Mouse (Mus musculus) macrophage (primary cell): ENCODE data around the gene Bend3. TPM values are rescaled to one million over a fixed set of nuclear protein-coding genes. Genes with fewer than 3 reads are reported as not detected.
A peak's percentile ranks its signal among the peaks of the same experiment; 100 is the strongest.

ENCODE experiments used
- H3K27ac ChIP-seq: fragments of 350-480 bp; formaldehyde crosslinking; 2 replicates; pipeline ENCODE4 v1.9.0; 2021
- H3K36me3 ChIP-seq: fragments of 350-480 bp; formaldehyde crosslinking; 2 replicates; pipeline ENCODE4 v1.9.0; 2021; ENCODE audit errors: inconsistent target
- H3K4me3 ChIP-seq: fragments of 350-480 bp; formaldehyde crosslinking; 2 replicates; pipeline ENCODE4 v1.9.0; 2021; ENCODE audit errors: inconsistent target
- H3K79me2 ChIP-seq: fragments of 350-480 bp; formaldehyde crosslinking; 2 replicates; pipeline ENCODE4 v1.9.0; 2021; ENCODE audit errors: inconsistent target
- WGBS: methylation state at CpG from one replicate; pipeline ENCODE4 v1.1.7; 2026; ENCODE audit warnings: inconsistent platforms; ENCODE audit not compliant: missing documents; 5-methylcytosine and 5-hydroxymethylcytosine counted together
- polyA plus RNA-seq: library from polyadenylated mRNA; stranded (reverse); fragments of 250-400 nt; gene quantifications from 3 replicates; pipeline ENCODE4 v1.2.4, GENCODE M21; 2018; ENCODE audit warnings: inconsistent platforms

The Bend3 gene
- polyA plus RNA-seq, 1 experiment from 2014 or later: 2.3 TPM

GRCm38 (mm10) chr10:43534382-43534781 lies 55.8 kb downstream of the Bend3 start:
- Histone ChIP-seq H3K36me3 (peaks cover 29% of the 10 kb centered on the region), H3K27ac (no peak overlapping the region), H3K4me3 (no peak overlapping the region), H3K79me2 (peaks cover 9% of the 10 kb centered on the region; the same call in 1 of the 2 replicates)
- 24% methylated on average over 1 of the region's 1 CpGs for WGBS

DNA sequence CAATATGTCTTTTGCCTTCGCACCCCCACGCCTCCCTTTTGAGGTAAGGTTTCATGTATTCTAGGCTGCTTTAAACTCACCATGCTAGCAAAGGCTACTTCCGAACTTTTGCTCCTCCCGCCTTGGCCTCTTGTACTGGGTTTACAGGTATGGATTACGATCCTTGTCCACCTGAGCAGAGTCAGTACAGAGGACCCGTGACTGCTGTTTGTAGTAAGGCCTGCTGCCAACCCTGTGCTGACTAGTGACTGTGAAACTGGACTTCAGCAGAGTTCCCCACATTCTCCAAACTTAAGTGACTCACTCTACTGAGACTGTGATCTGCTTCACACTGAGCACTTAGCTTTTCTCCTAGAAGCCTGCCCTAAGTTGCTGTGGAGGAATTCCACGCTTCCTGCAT lies 59.0 kb downstream of the Bend3 start:
- WGBS: 100% methylated on average over 7 of the region's 7 CpGs

DNA sequence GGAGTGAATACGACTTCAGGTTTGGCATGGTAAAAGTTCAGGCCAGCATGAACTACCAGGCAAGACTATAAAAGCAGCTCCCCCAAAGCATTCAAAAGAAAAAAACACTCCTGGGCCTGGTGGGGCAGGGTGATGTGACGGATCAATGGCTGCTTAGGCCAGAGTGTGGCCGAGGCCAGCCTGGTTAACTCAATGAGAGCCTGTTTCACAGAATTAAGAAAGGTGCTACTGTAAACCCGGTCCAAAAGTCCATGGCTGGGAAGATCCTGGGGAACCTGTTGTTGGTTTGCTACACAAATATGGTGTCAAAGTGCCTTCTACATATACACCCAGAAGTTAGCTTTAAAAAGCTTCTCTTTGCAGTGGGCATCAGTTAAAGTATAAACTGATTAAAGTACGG lies 60.2 kb downstream of the Bend3 start:
- Histone ChIP-seq H3K4me3 (no peak overlapping the region), H3K79me2 (peaks cover 18% of the 10 kb centered on the region; the same call in 1 of the 2 replicates), H3K36me3 (no peaks in the 10 kb centered on the region), H3K27ac (no peak overlapping the region)
- 91% methylated on average over 5 of the region's 5 CpGs for WGBS

More for the DNA sequence above, 59.0 kb downstream of the Bend3 start:
- H3K4me3 ChIP-seq: no peak overlapping the region
- peaks cover 18% of the 10 kb centered on the region; the same call in 1 of the 2 replicates for H3K79me2 ChIP-seq
- H3K27ac ChIP-seq: no peak overlapping the region
- H3K36me3 ChIP-seq: peaks cover 8% of the 10 kb centered on the region

GRCm38 (mm10) chr10:43539746-43540310 lies 61.2 kb downstream of the Bend3 start:
- 0 out of 2 replicates have a peak overlapping the region, but pooled peaks have one; percentile 32 for H3K27ac ChIP-seq
- 24% methylated on average over 12 of the region's 12 CpGs for WGBS
- H3K36me3 ChIP-seq: no peaks in the 10 kb centered on the region
- H3K4me3 ChIP-seq: peak overlapping the region; percentile 89
- peaks cover 18% of the 10 kb centered on the region; the same call in 1 of the 2 replicates for H3K79me2 ChIP-seq

DNA sequence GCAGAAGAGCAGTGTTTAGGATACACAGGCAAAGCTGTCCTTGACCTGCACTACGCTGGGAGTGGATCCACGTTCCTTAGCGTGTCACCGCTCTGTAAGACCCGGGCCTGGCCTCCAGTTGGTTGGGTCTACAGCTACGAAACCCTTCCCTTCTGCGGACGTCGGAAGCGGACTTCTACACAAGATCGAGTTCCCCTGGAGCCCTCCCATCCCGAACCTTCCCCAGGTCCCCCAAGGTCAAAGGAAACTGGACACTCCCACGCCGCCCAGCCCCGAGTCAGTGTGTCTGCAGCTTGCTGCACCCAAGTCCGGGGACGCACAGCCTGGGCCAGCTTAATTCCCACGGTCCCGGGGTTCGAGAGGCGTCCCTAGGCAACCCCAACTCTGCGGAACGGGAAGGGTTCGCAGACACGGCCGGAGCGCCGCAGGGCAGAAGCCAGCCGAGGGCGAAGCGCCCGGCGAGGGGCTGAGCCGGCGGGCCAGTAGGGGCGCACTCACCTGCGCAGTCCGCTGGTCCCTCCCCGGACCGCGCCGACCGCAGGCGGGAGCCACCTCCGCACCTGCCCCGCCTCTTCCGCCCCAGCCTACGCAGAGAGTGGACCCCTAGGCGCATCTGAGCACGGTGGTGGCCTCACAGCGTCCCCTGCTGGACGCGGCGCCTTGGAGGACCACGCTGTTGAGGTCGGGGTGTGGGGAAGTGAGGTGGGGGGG lies 62.0 kb downstream of the Bend3 start, which contains the start of gene 1700021F05Rik:
Gene 1700021F05Rik (minus strand): TSS at position 553 of the 711 bp plus-strand sequence.
- WGBS: under 1% methylated on average over 47 of the region's 56 CpGs
- peak within 1 kb of the TSS; percentile 32 for H3K27ac ChIP-seq
- peak within 1 kb of the TSS; percentile 89 for H3K4me3 ChIP-seq
- peaks cover 18% of the 10 kb centered on the region; the same call in 1 of the 2 replicates for H3K79me2 ChIP-seq
- no peaks in the 10 kb centered on the region for H3K36me3 ChIP-seq

DNA sequence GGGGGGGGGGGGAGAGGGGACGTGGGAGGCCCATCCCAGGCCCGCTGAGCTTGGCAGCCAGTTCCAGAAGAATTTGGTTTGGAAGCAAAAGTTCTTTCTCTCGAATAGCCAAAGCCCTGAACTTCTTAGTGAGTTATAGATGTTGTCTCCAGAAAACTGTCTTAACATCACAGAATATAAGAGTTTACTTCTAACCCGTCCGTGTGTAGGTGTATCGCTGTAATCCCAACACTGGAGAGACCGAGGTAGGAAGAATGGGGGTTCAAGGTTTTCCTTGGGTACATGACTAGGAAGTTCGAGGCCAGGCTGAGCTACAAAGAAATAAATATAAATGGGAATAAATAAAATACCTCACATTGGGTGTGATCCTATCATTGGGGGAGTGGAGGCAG lies 62.5 kb downstream of the Bend3 start:
- Histone ChIP-seq H3K79me2 (peaks cover 18% of the 10 kb centered on the region; the same call in 1 of the 2 replicates), H3K27ac (no peak overlapping the region), H3K36me3 (no peaks in the 10 kb centered on the region), H3K4me3 (no peak overlapping the region)
- WGBS: 50% methylated on average over 6 of the region's 8 CpGs

DNA sequence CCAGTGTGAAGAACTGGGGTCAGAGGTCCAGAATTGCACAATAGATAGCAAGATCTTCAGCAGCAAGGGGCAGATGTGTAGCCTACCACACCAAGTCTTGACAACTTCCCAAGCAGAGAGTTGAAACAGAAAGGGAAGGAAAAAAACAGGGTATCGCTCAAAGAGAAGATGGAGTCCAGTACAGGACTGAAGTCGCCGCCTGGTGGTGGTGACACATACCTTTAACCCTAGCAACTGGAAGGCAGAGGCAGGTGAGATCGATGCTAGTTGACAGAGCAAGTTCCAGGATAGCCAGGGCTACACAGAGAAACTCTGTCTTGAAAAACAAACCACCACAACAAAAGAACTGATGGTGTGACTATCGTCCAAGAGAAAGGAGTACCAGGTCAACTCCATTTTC lies 70.8 kb downstream of the Bend3 start:
- Histone ChIP-seq H3K79me2 (no peaks in the 10 kb centered on the region), H3K27ac (no peak overlapping the region), H3K36me3 (no peaks in the 10 kb centered on the region), H3K4me3 (no peak overlapping the region)
- WGBS: 78% methylated on average over 5 of the region's 5 CpGs

DNA sequence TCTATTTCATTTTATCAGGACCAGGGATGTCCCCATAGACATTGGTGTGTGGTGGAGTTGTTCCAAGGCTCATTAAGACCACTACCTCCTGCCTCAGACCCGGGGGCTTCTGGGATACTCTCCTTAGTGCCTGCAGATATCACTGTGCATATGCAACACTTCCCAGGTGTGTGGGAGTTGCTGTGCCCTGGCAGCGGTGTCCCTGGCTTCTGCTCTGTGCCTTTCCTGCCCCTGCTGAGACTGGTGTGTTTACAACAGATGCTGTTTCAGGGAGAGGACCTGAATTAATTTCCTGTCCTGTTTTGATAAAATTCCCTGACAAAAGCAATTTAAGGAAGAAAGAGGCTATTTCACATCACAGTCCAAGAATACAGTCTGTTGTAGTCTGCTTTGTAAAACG lies 72.3 kb downstream of the Bend3 start:
- Histone ChIP-seq H3K79me2 (no peaks in the 10 kb centered on the region), H3K4me3 (no peak overlapping the region), H3K36me3 (no peaks in the 10 kb centered on the region), H3K27ac (no peak overlapping the region)
- WGBS: 80% methylated on average over 3 of the region's 3 CpGs

GRCm38 (mm10) chr10:43551388-43551787 lies 72.8 kb downstream of the Bend3 start:
- H3K4me3 ChIP-seq: no peak overlapping the region
- H3K36me3 ChIP-seq: no peaks in the 10 kb centered on the region
- H3K27ac ChIP-seq: no peak overlapping the region
- 87% methylated on average over 3 of the region's 3 CpGs for WGBS
- H3K79me2 ChIP-seq: no peaks in the 10 kb centered on the region

- Histone ChIP-seq H3K79me2 (no peaks in the 10 kb centered on the region), H3K36me3 (no peaks in the 10 kb centered on the region), H3K4me3 (no peak overlapping the region), H3K27ac (no peak overlapping the region)
- 89% methylated on average over 5 of the region's 5 CpGs for WGBS
Measured at GRCm38 (mm10) chr10:43557630-43558165, 79.1 kb downstream of the Bend3 start.

GRCm38 (mm10) chr10:43559313-43559712 lies 80.7 kb downstream of the Bend3 start:
- no peaks in the 10 kb centered on the region for H3K79me2 ChIP-seq
- 92% methylated on average over 11 of the region's 11 CpGs for WGBS
- H3K36me3 ChIP-seq: no peaks in the 10 kb centered on the region
- H3K4me3 ChIP-seq: no peak overlapping the region
- H3K27ac ChIP-seq: no peak overlapping the region

DNA sequence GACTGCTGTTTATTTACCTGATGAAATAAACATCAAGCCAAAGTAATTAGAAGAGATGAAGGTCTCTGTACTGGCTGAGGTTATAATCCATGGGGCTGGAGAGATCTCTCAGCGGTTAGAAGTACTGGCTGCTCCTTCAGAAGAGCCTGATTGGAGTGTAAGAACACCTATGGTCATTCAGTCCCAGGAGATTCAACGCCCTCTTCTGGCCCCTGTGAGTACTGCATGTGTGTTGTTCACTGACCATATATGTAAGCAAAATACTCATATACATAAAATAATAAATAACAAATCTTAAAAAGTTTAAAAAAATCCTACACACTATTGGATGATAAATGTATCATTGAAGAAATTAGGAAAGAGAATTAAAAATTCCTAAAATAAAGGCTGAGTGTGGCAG lies 82.1 kb downstream of the Bend3 start:
- 47% methylated on average over 2 of the region's 2 CpGs for WGBS
- Histone ChIP-seq H3K27ac (no peak overlapping the region), H3K4me3 (no peak overlapping the region), H3K36me3 (no peaks in the 10 kb centered on the region), H3K79me2 (no peaks in the 10 kb centered on the region)

DNA sequence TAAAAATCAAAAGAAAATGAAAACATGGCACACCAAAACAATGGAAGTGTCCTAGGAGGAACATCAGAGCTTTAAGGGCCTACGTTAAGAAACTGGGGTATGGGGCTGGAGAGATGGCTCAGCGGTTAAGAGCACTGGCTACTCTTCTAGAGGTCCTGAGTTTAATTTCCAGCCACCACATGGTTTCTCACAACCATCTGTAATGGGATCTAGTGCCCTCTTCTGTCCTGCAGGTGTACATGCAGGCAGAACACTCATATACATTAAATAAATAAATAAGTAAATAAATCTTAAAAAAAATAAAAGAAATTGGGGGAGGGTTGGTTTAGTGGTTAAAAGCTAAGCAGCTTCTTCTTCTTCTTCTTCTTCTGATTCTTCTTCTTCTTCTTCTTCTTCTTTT lies 82.7 kb downstream of the Bend3 start:
- Histone ChIP-seq H3K79me2 (no peaks in the 10 kb centered on the region), H3K36me3 (no peaks in the 10 kb centered on the region), H3K4me3 (no peak overlapping the region), H3K27ac (no peak overlapping the region)
- 100% methylated on average over 2 of the region's 2 CpGs for WGBS
